Mouse (Mus musculus) embryonic facial prominence, embryonic 15.5 days (tissue): ENCODE measurements around the gene Mesp1. TPM values are rescaled to one million over a fixed set of nuclear protein-coding genes. Genes with fewer than 3 reads are reported as not detected.

Experiments
- ATAC-seq: fragments of 200-750 bp; cut with Nextera tagmentation; 2 replicates; pipeline ENCODE4 v1.8.0; 2017; ENCODE audit warnings: low read depth, moderate TSS enrichment; ENCODE audit not compliant: insufficient number of reproducible peaks, low FRiP score, low TSS enrichment
- H3K27ac ChIP-seq: fragments of 300-500 bp; sonication (generic); replicated peaks from 2 replicates; pipeline ENCODE4 v1.5.1; 2015; ENCODE audit warnings: mild to moderate bottlenecking, inconsistent platforms
- H3K27me3 ChIP-seq: fragments of 300-500 bp; sonication (generic); 2 replicates; pipeline ENCODE4 v1.6.1; 2015; ENCODE audit warnings: inconsistent platforms
- H3K36me3 ChIP-seq: fragments of 300-500 bp; sonication (generic); 2 replicates; pipeline ENCODE4 v1.6.1; 2015; ENCODE audit warnings: mild to moderate bottlenecking, inconsistent platforms
- H3K4me1 ChIP-seq: fragments of 300-500 bp; sonication (generic); 2 replicates; pipeline ENCODE4 v1.6.1; 2015; ENCODE audit warnings: inconsistent platforms
- H3K4me2 ChIP-seq: fragments of 300-500 bp; sonication (generic); replicated peaks from 2 replicates; pipeline ENCODE4 v1.6.1; 2015; ENCODE audit warnings: mild to moderate bottlenecking, inconsistent platforms
- H3K4me3 ChIP-seq: fragments of 300-500 bp; sonication (generic); replicated peaks from 2 replicates; pipeline ENCODE4 v1.5.1; 2015; ENCODE audit warnings: mild to moderate bottlenecking, inconsistent platforms
- H3K9ac ChIP-seq: fragments of 300-500 bp; sonication (generic); 2 replicates; pipeline ENCODE4 v1.6.1; 2015; ENCODE audit warnings: inconsistent platforms
- H3K9me3 ChIP-seq: fragments of 300-500 bp; sonication (generic); replicated peaks from 2 replicates; pipeline ENCODE4 v1.6.1; 2016; ENCODE audit warnings: inconsistent platforms
- WGBS: fragments of 180-500 bp; shearing (Covaris S2); methylation state at CpG from one replicate; pipeline ENCODE4 v1.1.7; 2015; 5-methylcytosine and 5-hydroxymethylcytosine counted together
- polyA plus RNA-seq: library from polyadenylated mRNA; unstranded; fragments of >200 nt; fragmentation: Nextera tagmentation; extraction: Ambion mirVana; gene quantifications from 2 replicates; pipeline ENCODE4 v1.2.1, GENCODE M21; 2015

Mesp1 gene
- polyA plus RNA-seq: 0.12 and 0.13 TPM in 2 replicates

- Histone ChIP-seq H3K27me3 (peaks cover 54% of the 10 kb centered on the region), H3K4me2 (peak within 1 kb of the TSS; percentile 87), H3K27ac (no peak within 1 kb of the TSS), H3K4me1 (peaks cover 15% of the 10 kb centered on the region), H3K9ac (peak within 1 kb of the TSS; percentile 28), H3K36me3 (no peaks in the 10 kb centered on the region), H3K9me3 (no peaks in the 10 kb centered on the region), H3K4me3 (peak within 1 kb of the TSS; percentile 47)
- no peak for ATAC-seq
- 80% methylated on average over 6 of the region's 6 CpGs for WGBS
These were observed at the start of gene Mesp1 for GRCm38 (mm10) chr7:79793688-79794087. Gene Mesp1 (minus strand): TSS chr7:79793788.

DNA sequence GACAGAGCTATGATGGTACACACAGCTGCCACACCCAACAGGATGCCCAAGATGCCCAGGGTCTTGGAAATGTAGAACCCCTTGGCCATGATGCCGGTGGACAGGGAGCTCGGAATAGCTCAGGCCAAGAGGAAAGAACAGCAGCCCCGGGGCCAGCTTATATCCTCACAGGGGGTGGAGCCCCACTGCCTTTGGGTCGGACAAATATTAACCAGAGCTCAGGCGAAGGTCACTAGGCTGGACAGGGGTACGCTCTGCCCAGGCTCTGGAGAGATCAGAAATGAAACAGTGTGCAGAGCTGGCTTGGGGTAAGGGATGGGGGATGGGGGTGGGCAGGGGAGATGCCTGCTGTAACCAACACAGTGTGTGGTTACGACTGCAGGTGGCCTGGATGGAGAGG, 48.6 kb upstream of the Mesp1 start:
- no peak for ATAC-seq
- Histone ChIP-seq H3K9me3 (no peaks in the 10 kb centered on the region), H3K36me3 (peaks cover 23% of the 10 kb centered on the region), H3K27ac (no peak overlapping the region), H3K4me1 (peaks cover 21% of the 10 kb centered on the region), H3K27me3 (no peaks in the 10 kb centered on the region), H3K9ac (no peak overlapping the region), H3K4me2 (no peak overlapping the region), H3K4me3 (no peak overlapping the region)
- 64% methylated on average over 7 of the region's 7 CpGs for WGBS

GRCm38 (mm10) chr7:79837247-79837646, 43.7 kb upstream of the Mesp1 start:
- H3K4me1 ChIP-seq: no peaks in the 10 kb centered on the region
- 65% methylated on average over 2 of the region's 2 CpGs for WGBS
- no peak overlapping the region for H3K4me3 ChIP-seq
- no peaks in the 10 kb centered on the region for H3K9me3 ChIP-seq
- no peaks in the 10 kb centered on the region for H3K27me3 ChIP-seq
- H3K4me2 ChIP-seq: no peak overlapping the region
- H3K36me3 ChIP-seq: peaks cover 36% of the 10 kb centered on the region
- no peak overlapping the region for H3K9ac ChIP-seq
- no peak overlapping the region for H3K27ac ChIP-seq
- no peak for ATAC-seq

DNA sequence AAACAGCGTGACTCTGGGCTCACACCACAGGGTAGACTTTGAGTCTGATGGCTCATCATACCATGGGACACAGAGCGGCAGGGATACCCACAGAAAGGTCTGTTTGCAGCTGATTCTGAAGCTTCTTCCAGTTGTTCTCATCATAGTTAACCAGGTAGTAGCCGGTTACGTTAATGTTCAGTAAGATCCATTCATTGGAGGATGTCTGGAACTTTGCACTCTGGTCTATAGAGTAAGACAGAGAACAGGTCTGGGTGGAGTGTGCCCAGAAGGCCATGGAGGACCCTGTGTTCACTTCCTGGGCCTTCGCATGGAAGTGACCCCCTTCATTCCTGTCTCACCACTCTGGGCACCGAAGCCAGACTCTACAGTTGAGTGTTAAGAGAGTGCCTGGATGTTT, 41.6 kb upstream of the Mesp1 start:
- Histone ChIP-seq H3K4me1 (0 out of 2 replicates have a peak, but pooled peaks cover 5% of the 10 kb centered on the region), H3K27me3 (no peaks in the 10 kb centered on the region), H3K9me3 (no peaks in the 10 kb centered on the region), H3K36me3 (peaks cover 27% of the 10 kb centered on the region; the same call in 1 of the 2 replicates), H3K4me3 (no peak overlapping the region), H3K9ac (no peak overlapping the region), H3K4me2 (no peak overlapping the region), H3K27ac (no peak overlapping the region)
- WGBS: 94% methylated on average over 6 of the region's 6 CpGs
- ATAC-seq: no peak

- peaks cover 17% of the 10 kb centered on the region; the same call in 1 of the 2 replicates for H3K36me3 ChIP-seq
- ATAC-seq: 0 out of 2 replicates have a peak, but pooled peaks have one; percentile 46
- H3K9me3 ChIP-seq: no peaks in the 10 kb centered on the region
- 0 out of 2 replicates have a peak, but pooled peaks cover 5% of the 10 kb centered on the region for H3K4me1 ChIP-seq
- H3K9ac ChIP-seq: no peak overlapping the region
- no peaks in the 10 kb centered on the region for H3K27me3 ChIP-seq
- H3K4me2 ChIP-seq: no peak overlapping the region
- no peak overlapping the region for H3K4me3 ChIP-seq
- no peak overlapping the region for H3K27ac ChIP-seq
These were observed 39.4 kb upstream of the Mesp1 start for GRCm38 (mm10) chr7:79832980-79833379.

GRCm38 (mm10) chr7:79831585-79831984, 38.0 kb upstream of the Mesp1 start:
- no peak for ATAC-seq
- no peaks in the 10 kb centered on the region for H3K27me3 ChIP-seq
- H3K27ac ChIP-seq: no peak overlapping the region
- whole genome bisulfite sequencing: 56% methylated on average over 6 of the region's 6 CpGs
- H3K9ac ChIP-seq: no peak overlapping the region
- H3K4me1 ChIP-seq: 0 out of 2 replicates have a peak, but pooled peaks cover 5% of the 10 kb centered on the region
- H3K9me3 ChIP-seq: no peaks in the 10 kb centered on the region
- H3K4me3 ChIP-seq: no peak overlapping the region
- no peak overlapping the region for H3K4me2 ChIP-seq
- peaks cover 28% of the 10 kb centered on the region for H3K36me3 ChIP-seq

GRCm38 (mm10) chr7:79831145-79831544, 37.6 kb upstream of the Mesp1 start:
- Histone ChIP-seq H3K4me2 (no peak overlapping the region), H3K27me3 (no peaks in the 10 kb centered on the region), H3K9me3 (no peaks in the 10 kb centered on the region), H3K9ac (no peak overlapping the region), H3K36me3 (peaks cover 31% of the 10 kb centered on the region), H3K4me3 (no peak overlapping the region), H3K4me1 (0 out of 2 replicates have a peak, but pooled peaks cover 5% of the 10 kb centered on the region), H3K27ac (no peak overlapping the region)
- WGBS: 74% methylated on average over 6 of the region's 6 CpGs
- no peak for ATAC-seq

GRCm38 (mm10) chr7:79828341-79828740, 34.8 kb upstream of the Mesp1 start:
- Histone ChIP-seq H3K9ac (no peak overlapping the region), H3K27ac (no peak overlapping the region), H3K4me2 (no peak overlapping the region), H3K4me1 (0 out of 2 replicates have a peak, but pooled peaks cover 5% of the 10 kb centered on the region), H3K9me3 (no peaks in the 10 kb centered on the region), H3K4me3 (no peak overlapping the region), H3K27me3 (no peaks in the 10 kb centered on the region), H3K36me3 (peaks cover 43% of the 10 kb centered on the region)
- ATAC-seq: no peak
- WGBS: 71% methylated on average over 3 of the region's 3 CpGs

DNA sequence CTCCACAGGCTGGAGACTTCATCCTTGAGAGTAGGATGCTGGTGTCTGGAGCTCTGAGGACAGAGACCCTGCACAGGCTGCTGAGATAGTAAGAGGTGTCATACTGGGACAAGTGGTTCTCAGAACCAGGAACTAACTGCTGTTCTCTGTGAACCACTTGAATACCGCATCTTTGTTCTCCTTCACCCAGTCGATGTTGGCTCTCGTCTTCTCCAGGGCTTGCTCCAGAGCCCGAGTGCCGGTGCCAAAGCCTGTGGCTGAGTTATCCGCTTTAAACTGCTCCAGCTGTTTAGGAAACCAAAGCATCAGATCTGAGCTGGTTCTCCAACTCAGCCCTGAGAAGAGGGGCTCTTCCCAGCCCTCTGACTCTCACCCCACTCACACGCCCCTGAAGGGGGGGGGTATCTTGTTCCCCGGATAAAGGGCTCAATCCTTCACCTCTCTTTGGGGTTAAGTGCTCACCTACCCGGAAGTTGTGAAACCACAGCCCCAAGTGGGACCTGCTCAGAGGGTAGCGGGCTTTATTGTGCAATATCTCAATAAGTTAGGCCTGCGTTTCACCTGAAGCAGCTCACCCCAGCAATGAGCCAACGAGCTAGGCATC, 28.6 kb upstream of the Mesp1 start:
- H3K27ac ChIP-seq: 0 out of 2 replicates have a peak overlapping the region, but pooled peaks have one; percentile 34
- peaks cover 13% of the 10 kb centered on the region for H3K4me1 ChIP-seq
- 60% methylated on average over 12 of the region's 12 CpGs for WGBS
- ATAC-seq: no peak
- H3K4me3 ChIP-seq: no peak overlapping the region
- no peaks in the 10 kb centered on the region for H3K9me3 ChIP-seq
- H3K36me3 ChIP-seq: peaks cover 32% of the 10 kb centered on the region
- no peak overlapping the region for H3K9ac ChIP-seq
- no peak overlapping the region for H3K4me2 ChIP-seq
- H3K27me3 ChIP-seq: no peaks in the 10 kb centered on the region; the same call in 1 of the 2 replicates

- no peak for ATAC-seq
- no peak overlapping the region for H3K9ac ChIP-seq
- no peak overlapping the region for H3K4me2 ChIP-seq
- no peaks in the 10 kb centered on the region for H3K9me3 ChIP-seq
- peaks cover 13% of the 10 kb centered on the region for H3K36me3 ChIP-seq
- H3K4me1 ChIP-seq: peaks cover 13% of the 10 kb centered on the region
- 48% methylated on average over 11 of the region's 11 CpGs for WGBS
- no peak overlapping the region for H3K4me3 ChIP-seq
- no peak overlapping the region for H3K27ac ChIP-seq
- H3K27me3 ChIP-seq: no peaks in the 10 kb centered on the region; the same call in 1 of the 2 replicates
These were observed 26.4 kb upstream of the Mesp1 start for GRCm38 (mm10) chr7:79819996-79820395.

DNA sequence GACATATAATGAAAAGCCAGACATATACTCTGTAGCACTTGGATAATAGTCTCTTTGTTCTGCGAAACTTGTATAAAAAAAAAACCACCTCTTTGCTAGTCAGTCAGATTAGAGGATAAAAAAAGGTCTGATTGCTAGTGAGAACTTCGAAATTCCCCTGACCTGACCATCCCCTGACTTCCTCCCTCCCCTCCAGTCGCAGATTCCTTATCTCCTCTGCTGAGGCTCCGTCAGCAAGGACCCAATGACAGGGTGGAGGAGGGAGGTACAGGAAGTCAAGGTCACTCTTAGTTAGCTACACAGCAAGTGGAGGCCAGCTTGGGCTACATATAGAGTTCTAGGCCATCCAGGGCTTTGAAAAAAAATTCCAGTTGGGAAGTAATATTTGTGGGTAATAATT, 25.9 kb upstream of the Mesp1 start:
- Histone ChIP-seq H3K4me1 (peaks cover 13% of the 10 kb centered on the region), H3K27me3 (no peaks in the 10 kb centered on the region; the same call in 1 of the 2 replicates), H3K4me3 (no peak overlapping the region), H3K27ac (no peak overlapping the region), H3K9ac (no peak overlapping the region), H3K4me2 (no peak overlapping the region), H3K9me3 (no peaks in the 10 kb centered on the region), H3K36me3 (peaks cover 8% of the 10 kb centered on the region)
- WGBS: 31% methylated on average over 4 of the region's 4 CpGs
- ATAC-seq: no peak

GRCm38 (mm10) chr7:79818321-79818720, 24.7 kb upstream of the Mesp1 start:
- no peak overlapping the region for H3K4me2 ChIP-seq
- no peak overlapping the region for H3K27ac ChIP-seq
- H3K4me3 ChIP-seq: no peak overlapping the region
- no peak for ATAC-seq
- WGBS: 10% methylated on average over 6 of the region's 6 CpGs
- H3K27me3 ChIP-seq: no peaks in the 10 kb centered on the region; the same call in 1 of the 2 replicates
- H3K9me3 ChIP-seq: no peaks in the 10 kb centered on the region
- H3K9ac ChIP-seq: no peak overlapping the region
- peaks cover 13% of the 10 kb centered on the region for H3K4me1 ChIP-seq
- no peaks in the 10 kb centered on the region for H3K36me3 ChIP-seq
